Mouse (Mus musculus) hindbrain, embryonic 14.5 days (tissue): ENCODE measurements at regions not wholly inside any gene's neighbourhood (a gene's known extent, or its start where the extent isn't known, plus 50 kb on each side); places are given as distances from the start of the nearest gene placed in this dataset.

Experiments used
- ATAC-seq: fragments of 200-750 bp; cut with Nextera tagmentation; 2 replicates; pipeline ENCODE4 v1.8.0; 2017; ENCODE audit warnings: moderate number of reproducible peaks, mild to moderate bottlenecking, moderate TSS enrichment, moderate library complexity; ENCODE audit not compliant: low FRiP score
- DNase-seq: peaks from one replicate; pipeline ENCODE4 v3.0.0-alpha.2; 2015; ENCODE audit warnings: low spot score
- H3K27ac ChIP-seq: fragments of 300-500 bp; sonication (generic); 2 replicates; pipeline ENCODE4 v1.5.1; 2014; ENCODE audit warnings: mild to moderate bottlenecking, moderate library complexity
- H3K27me3 ChIP-seq: fragments of 300-500 bp; sonication (generic); 2 replicates; pipeline ENCODE4 v1.6.1; 2014; ENCODE audit warnings: mild to moderate bottlenecking, low read length, mixed read lengths; ENCODE audit not compliant: control insufficient read depth, insufficient read depth
- H3K36me3 ChIP-seq: fragments of 300-500 bp; sonication (generic); replicated peaks from 2 replicates; pipeline ENCODE4 v1.6.1; 2014; ENCODE audit not compliant: control insufficient read depth, insufficient read depth
- H3K4me1 ChIP-seq: fragments of 300-500 bp; sonication (generic); replicated peaks from 2 replicates; pipeline ENCODE4 v1.6.1; 2014; ENCODE audit warnings: antibody characterized with exemption, low read length, mixed read lengths; ENCODE audit not compliant: control insufficient read depth, insufficient read depth
- H3K4me2 ChIP-seq: fragments of 300-500 bp; sonication (generic); replicated peaks from 2 replicates; pipeline ENCODE4 v1.6.1; 2014; ENCODE audit warnings: mild to moderate bottlenecking, moderate library complexity
- H3K4me3 ChIP-seq: fragments of 300-500 bp; sonication (generic); replicated peaks from 2 replicates; pipeline ENCODE4 v1.5.1; 2014; ENCODE audit warnings: mild to moderate bottlenecking, low read length
- H3K9ac ChIP-seq: fragments of 300-500 bp; sonication (generic); 2 replicates; pipeline ENCODE4 v1.6.1; 2014
- H3K9me3 ChIP-seq: fragments of 300-500 bp; sonication (generic); 2 replicates; pipeline ENCODE4 v1.6.1; 2016; ENCODE audit warnings: low read length; ENCODE audit not compliant: control insufficient read depth
- WGBS: fragments of 180-500 bp; shearing (Covaris S2); extraction: QIAGEN DNeasy Blood & Tissue Kit; methylation state at CpG from one replicate; pipeline ENCODE4 v1.1.7; 2014; 5-methylcytosine and 5-hydroxymethylcytosine counted together

GRCm38 (mm10) chr1:112378660-112379059 lies 513.9 kb upstream of the Dsel start:
- peak; percentile 81 for ATAC-seq
- Histone ChIP-seq H3K4me2 (no peak overlapping the region), H3K27me3 (no peaks in the 10 kb centered on the region), H3K27ac (no peak overlapping the region), H3K9ac (no peak overlapping the region), H3K4me1 (no peaks in the 10 kb centered on the region), H3K36me3 (no peaks in the 10 kb centered on the region), H3K4me3 (no peak overlapping the region), H3K9me3 (no peaks in the 10 kb centered on the region)
- peak; percentile 92 for DNase-seq
- 6% methylated on average over 2 of the region's 2 CpGs for WGBS

- Histone ChIP-seq H3K4me3 (no peak overlapping the region), H3K4me1 (no peaks in the 10 kb centered on the region), H3K36me3 (no peaks in the 10 kb centered on the region), H3K9me3 (no peaks in the 10 kb centered on the region), H3K27ac (no peak overlapping the region), H3K4me2 (no peak overlapping the region), H3K9ac (no peak overlapping the region), H3K27me3 (no peaks in the 10 kb centered on the region)
- 96% methylated on average over 1 of the region's 1 CpGs for WGBS
- ATAC-seq = no peak
- DNase-seq = no peak
Observed at GRCm38 (mm10) chr1:112355816-112356215, 491.1 kb upstream of the Dsel start.
